Mouse (Mus musculus): ENCODE results near the gene Gm49383.
"Not testable (repeated sequence)": the region's sequence is repeated elsewhere in the genome, so short reads cannot be mapped to it uniquely, and the experiment has no call there.

The Gm49383 gene

GRCm38 (mm10) chr12:69198985-69199384, 2.1 kb upstream of the Gm49383 start:
- DNase-seq (ENCODE audit: low spot score in 2 of 2): no peak

DNA sequence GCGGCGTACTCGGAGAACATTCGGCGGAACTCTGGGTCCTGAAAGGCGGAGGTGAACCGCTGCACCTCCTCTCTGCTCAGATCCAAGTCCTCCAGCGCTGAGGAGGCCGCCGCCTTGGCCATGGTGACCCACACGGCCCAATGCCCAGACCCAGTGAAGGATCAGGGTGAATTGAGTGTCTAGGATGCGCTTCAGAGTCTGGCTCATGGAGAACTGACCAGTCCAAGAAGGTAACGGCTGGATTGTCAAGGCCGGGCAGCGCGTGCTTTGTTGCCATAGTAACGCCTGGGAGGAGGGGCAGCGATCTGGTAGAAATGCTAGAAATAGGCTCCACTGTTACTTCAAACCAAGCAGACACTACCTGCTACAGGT, 1.2 kb upstream of the Gm49383 start, which contains the start of gene Dnaaf2:
Gene Dnaaf2, minus strand, starts transcription at position 266 of the 372 bp plus-strand sequence.
- DNase-seq (ENCODE audit: low spot score in 2 of 2): peak; percentile 52 to 61

DNA sequence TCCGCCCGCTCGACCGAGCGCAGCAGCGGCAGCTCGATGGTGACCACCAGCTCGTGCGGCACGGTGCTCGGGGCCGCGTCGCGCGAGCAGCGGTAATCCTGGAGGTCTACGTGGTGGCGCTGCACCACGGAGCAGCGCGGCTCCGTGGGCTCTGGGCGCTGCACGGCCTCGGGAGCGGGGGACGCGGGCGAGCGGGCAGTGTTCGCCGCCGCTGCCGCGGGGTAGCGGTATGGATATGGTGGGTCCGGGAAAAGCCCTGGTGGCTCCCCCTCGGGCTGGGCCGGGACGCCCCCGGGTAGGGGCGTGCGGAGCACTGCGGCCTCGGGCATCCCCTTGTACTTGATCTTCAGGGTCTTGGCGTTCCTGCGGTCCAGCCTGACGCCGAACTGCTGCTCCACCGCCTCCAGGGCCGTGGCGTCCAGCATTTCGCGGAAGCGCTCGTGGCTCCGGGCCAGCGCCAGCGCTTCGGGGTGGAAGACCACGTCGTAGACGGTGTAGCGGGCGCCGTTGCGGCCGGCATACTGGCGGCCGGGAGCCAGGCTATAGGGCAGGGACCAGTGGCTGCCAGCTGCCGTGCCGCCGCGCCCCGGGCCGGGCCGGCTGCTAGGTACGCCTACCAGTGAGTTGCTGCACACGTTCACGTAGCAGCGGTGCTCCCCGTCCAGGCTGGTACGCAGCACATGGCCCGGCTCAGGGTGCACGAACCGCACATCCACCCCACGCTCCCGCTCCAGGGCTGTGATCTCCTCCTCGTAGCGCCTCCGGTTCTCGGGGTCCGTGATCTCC, 667 bp upstream of the Gm49383 start:
- DNase-seq (ENCODE audit: low spot score in 2 of 2): peak; percentile 11 to 22

DNA sequence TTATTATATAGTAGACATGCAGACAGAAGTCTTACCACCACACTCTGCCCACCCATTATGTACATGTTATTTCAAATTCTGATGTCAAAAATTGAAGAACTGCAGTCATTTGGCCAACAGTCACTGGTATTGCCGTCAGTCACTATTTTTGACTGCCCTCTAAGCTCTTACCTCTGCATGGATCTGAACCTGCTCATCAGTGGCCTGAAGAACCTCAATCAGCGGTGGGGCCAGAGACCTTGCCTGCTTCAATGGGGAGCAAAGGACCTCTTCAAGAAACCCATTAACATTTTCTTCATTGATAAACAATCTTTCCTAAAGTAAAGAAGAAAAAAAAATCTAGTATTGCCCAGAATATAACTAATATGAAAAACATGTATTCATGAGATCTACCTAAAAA, 4.3 kb downstream of the Gm49383 start:
- no peak for DNase-seq (ENCODE audit: low spot score in 2 of 2)

GRCm38 (mm10) chr12:69191396-69191795, 5.5 kb downstream of the Gm49383 start:
- no peak for DNase-seq (ENCODE audit: low spot score in 2 of 2)

DNA sequence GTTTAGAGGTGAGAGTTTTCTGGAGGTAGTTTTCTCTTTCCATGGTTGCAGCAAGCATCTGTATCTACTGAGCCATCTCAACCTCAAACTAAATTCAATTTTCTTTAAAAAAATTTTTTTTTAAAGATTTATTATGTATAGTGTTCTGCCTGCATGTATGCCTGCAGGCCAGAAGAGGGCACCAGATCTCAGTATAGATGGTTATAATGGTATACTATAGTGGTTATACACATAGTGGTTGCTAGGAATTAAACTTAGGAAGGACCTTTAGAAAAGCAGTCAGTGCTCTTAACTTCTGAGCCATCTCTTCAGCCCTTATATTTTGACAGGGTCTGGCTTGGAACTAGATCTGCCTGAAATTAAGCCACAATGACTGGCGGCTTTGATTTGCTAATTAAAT, 6.4 kb downstream of the Gm49383 start:
- no peak for DNase-seq (ENCODE audit: low spot score in 2 of 2)

GRCm38 (mm10) chr12:69190074-69190473, 6.8 kb downstream of the Gm49383 start:
- DNase-seq (ENCODE audit: low spot score in 2 of 2): no peak

GRCm38 (mm10) chr12:69186811-69187471, 10.0 kb downstream of the Gm49383 start:
- no peak for DNase-seq (ENCODE audit: low spot score in 2 of 2)

GRCm38 (mm10) chr12:69185371-69185770, 11.5 kb downstream of the Gm49383 start:
- DNase-seq (ENCODE audit: low spot score in 2 of 2): no peak

GRCm38 (mm10) chr12:69184342-69185295, 12.3 kb downstream of the Gm49383 start:
- DNase-seq (ENCODE audit: low spot score in 2 of 2): peak; percentile 42 to 55

DNA sequence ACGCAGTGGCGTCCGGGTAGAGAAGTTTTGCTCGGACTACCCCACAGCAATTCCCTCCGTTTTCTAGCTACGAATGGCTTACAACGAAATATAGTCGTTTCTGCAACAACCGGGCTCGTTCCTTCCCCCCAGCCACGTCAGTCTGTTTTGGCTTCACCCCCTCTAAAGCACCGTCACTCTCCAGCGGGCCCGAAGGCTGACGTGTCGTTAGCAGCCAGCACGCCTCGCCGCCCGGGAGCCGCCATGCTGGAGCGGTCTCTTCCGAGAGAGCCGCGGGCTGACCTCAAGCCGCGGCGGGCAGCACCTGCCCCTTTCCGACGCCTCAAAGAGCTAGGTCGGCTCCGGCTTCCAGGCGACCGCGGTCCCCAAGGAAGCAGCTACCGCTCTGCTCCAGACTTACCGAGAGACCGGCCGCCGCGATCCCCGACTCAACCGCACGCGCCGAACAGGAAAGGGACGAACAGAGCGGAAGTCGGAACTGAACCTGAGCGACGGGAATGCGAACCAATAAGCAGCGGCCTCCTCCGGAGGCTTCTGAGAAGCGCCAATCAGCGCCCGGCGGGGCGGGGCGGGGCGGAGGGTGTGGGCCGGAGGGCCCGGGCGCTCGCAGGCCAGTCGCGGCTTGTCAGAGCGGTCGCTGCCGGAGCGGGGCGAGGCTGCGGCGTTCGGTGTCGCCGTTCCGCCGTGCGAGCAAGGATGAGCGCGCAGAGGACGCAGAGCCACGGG, 13.2 kb downstream of the Gm49383 start, which contains the start of the genes Rpl36al and Mgat2:
Gene Rpl36al, minus strand, starts transcription at position 501 of the 726 bp plus-strand sequence.
Gene Mgat2, plus strand, starts transcription at position 575 of the 726 bp plus-strand sequence.
- DNase-seq (ENCODE audit: low spot score in 2 of 2): peak; percentile 97 to 98

DNA sequence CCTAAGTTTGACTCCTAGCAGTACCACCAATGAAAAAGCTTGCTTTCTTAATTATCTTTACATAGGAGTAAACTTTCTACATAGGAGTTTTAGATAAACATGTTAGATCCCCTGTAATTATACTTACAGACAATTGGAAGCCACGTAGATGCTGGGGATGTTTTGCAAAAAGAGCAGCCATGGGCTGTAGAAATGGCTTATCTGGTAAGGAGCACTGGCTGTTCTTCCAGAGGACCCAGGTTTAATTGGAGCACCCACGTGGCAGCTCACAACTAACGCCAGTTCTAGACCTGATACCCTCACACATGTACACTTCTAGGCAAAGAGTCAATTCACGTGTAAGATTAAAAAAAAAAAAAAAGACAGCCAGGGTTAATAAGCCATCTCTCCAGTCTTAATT, 15.1 kb downstream of the Gm49383 start:
- DNase-seq (ENCODE audit: low spot score in 2 of 2): no peak

- no peak for DNase-seq (ENCODE audit: low spot score in 2 of 2)
Measured at GRCm38 (mm10) chr12:69179371-69179770, 17.5 kb downstream of the Gm49383 start.

DNA sequence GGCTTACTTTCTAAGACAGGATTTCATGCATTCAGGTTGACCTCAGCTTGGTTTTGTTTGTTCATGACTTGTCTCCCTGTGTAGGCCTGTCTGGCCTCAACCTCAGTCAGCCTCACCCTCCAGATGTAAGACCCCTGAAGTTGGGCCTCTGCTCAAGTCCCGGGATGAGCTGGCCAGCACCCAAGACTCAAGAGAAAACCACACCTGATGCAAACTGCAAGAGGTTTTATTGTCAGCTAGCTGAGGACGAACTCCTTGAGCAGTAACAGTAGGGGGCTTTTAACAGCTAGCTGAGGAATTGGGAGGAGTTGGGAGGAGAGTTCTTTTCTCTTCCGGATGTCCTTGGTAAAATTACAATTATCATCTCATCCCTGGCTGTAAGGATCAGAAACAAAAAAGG, 19.4 kb downstream of the Gm49383 start:
- no peak for DNase-seq (ENCODE audit: low spot score in 2 of 2)

GRCm38 (mm10) chr12:69175975-69176374, 20.9 kb downstream of the Gm49383 start:
- no peak for DNase-seq (ENCODE audit: low spot score in 2 of 2)

- DNase-seq (ENCODE audit: low spot score in 2 of 2): no peak
Measured at GRCm38 (mm10) chr12:69171307-69171706, 25.6 kb downstream of the Gm49383 start.

GRCm38 (mm10) chr12:69168461-69169106, 28.3 kb downstream of the Gm49383 start, which contains the start of gene Lrr1:
Lrr1 (plus strand) TSS chr12:69168814.
- peak; percentile 64 to 79 for DNase-seq (ENCODE audit: low spot score in 2 of 2)

- no peak for DNase-seq (ENCODE audit: low spot score in 2 of 2)
Measured at GRCm38 (mm10) chr12:69167656-69168460, 29.0 kb downstream of the Gm49383 start.

- DNase-seq (ENCODE audit: low spot score in 2 of 2): not testable (repeated sequence)
Measured at GRCm38 (mm10) chr12:69166861-69167581, 29.9 kb downstream of the Gm49383 start.
